Mouse (Mus musculus): ENCODE measurements around the gene Susd1. TPM values are rescaled to one million over a fixed set of nuclear protein-coding genes. Genes with fewer than 3 reads are reported as not detected.

The Susd1 gene
- polyA plus RNA-seq, 1 experiment from 2014 or later = 10.6 TPM

DNA sequence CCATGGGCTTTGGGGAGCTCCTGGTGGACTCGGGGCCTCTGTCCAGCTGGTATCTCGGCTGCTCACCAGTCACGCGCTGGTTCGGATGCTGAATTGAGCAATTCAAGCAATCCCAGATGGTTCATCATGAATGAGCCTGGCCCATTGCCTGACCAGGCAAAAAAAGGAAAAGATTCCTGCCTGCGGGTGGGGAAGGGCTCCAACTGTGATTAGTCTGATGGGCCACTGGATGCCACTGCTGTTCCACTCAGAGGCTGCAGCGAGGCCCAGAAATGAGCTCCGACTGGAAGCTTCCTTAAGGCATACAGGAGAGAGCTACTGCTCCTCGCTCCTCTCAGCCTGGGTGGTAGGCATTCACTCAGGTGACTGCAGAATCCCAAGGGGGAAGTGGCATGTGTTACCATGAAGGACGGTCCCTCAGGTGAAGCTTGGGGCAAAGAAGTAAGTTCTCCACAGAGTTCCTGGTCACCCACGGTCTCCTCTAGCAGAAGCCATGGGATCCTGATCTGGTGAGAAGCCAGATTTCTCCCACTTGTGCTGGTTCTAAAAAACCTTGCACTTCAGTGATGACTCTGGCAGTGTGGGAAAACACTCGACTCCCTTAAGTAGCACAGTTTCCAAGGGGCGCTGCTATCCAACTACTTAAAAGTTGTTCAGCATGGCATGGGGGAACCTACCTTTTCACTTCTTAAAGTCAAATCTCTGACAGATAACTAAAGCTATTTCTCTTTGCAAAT is 57.3 kb downstream of the Susd1 start:
- H3K27me3 ChIP-seq (ENCODE audit: control insufficient read depth, insufficient read depth, low read depth, low read length) = no peaks in the 10 kb centered on the region
- no peak overlapping the region for H3K27ac ChIP-seq (ENCODE audit: low read length)
- ATAC-seq (ENCODE audit: low read depth) = no peak
- no peaks in the 10 kb centered on the region for H3K36me3 ChIP-seq (ENCODE audit: control insufficient read depth, insufficient read depth)
- no peak overlapping the region for H3K9ac ChIP-seq (ENCODE audit: low read depth, low read length)
- H3K4me2 ChIP-seq (ENCODE audit: low read depth, low read length) = no peak overlapping the region
- WGBS (ENCODE audit: insufficient replicate concordance) = 78% methylated on average over 13 of the region's 13 CpGs
- no peaks in the 10 kb centered on the region for H3K9me3 ChIP-seq (replicated peaks; ENCODE audit: control insufficient read depth, low read length)
- H3K4me1 ChIP-seq (ENCODE audit: control insufficient read depth, low read depth, low read length) = no peaks in the 10 kb centered on the region
- no peak overlapping the region for H3K4me3 ChIP-seq (ENCODE audit: low read depth, low read length)

DNA sequence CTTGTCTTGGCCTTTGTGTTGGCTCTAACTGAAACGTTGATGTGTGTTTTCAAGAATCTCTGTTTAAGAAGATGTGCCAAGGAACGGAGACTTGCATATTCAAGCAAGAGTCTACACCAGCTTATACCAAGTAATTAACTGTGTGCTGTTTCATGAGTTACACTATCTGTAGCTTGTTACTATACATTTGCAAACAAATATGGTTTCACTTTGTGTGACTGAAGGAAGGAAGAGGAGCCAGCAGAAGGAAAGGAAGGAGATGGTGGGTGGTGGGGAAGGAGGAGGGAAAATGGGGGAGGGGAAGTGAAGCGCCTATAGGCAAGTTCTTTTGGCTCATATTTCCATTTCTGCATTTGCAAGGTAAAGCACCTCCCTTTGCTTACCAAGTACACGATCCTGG is 58.0 kb downstream of the Susd1 start:
- H3K4me2 ChIP-seq (ENCODE audit: low read depth, low read length) = no peak overlapping the region
- H3K4me3 ChIP-seq (ENCODE audit: low read depth, low read length) = no peak overlapping the region
- H3K9ac ChIP-seq (ENCODE audit: low read depth, low read length) = no peak overlapping the region
- H3K4me1 ChIP-seq (ENCODE audit: control insufficient read depth, low read depth, low read length) = no peaks in the 10 kb centered on the region
- WGBS (ENCODE audit: insufficient replicate concordance) = 68% methylated on average over 4 of the region's 4 CpGs
- ATAC-seq (ENCODE audit: low read depth) = no peak
- no peaks in the 10 kb centered on the region for H3K27me3 ChIP-seq (ENCODE audit: control insufficient read depth, insufficient read depth, low read depth, low read length)
- H3K27ac ChIP-seq (ENCODE audit: low read length) = no peak overlapping the region
- H3K36me3 ChIP-seq (ENCODE audit: control insufficient read depth, insufficient read depth) = no peaks in the 10 kb centered on the region
- H3K9me3 ChIP-seq (replicated peaks; ENCODE audit: control insufficient read depth, low read length) = no peaks in the 10 kb centered on the region

DNA sequence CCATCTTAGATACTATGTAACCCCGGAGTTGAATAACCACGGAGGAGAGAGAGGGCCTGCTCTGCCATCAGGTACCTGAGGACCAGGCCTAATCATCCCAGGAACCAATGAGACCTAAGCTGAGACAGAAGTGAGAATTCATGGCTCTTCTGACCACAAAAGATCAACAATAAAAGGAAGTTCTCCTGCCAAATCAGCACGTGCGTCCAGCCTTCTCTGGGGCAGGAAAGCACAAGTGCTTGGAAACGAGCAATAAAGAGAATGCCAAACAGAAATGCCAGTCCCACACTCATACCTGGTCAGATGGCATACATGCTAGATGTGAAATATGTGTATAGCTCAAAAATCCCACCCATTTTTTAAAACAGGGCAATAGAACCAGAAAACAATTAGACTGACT is 58.6 kb downstream of the Susd1 start:
- H3K4me3 ChIP-seq (ENCODE audit: low read depth, low read length) = no peak overlapping the region
- H3K27ac ChIP-seq (ENCODE audit: low read length) = no peak overlapping the region
- no peak overlapping the region for H3K4me2 ChIP-seq (ENCODE audit: low read depth, low read length)
- H3K9ac ChIP-seq (ENCODE audit: low read depth, low read length) = no peak overlapping the region
- no peak for ATAC-seq (ENCODE audit: low read depth)
- no peaks in the 10 kb centered on the region for H3K4me1 ChIP-seq (ENCODE audit: control insufficient read depth, low read depth, low read length)
- no peaks in the 10 kb centered on the region for H3K9me3 ChIP-seq (replicated peaks; ENCODE audit: control insufficient read depth, low read length)
- WGBS (ENCODE audit: insufficient replicate concordance) = 64% methylated on average over 5 of the region's 5 CpGs
- H3K27me3 ChIP-seq (ENCODE audit: control insufficient read depth, insufficient read depth, low read depth, low read length) = no peaks in the 10 kb centered on the region
- no peaks in the 10 kb centered on the region for H3K36me3 ChIP-seq (ENCODE audit: control insufficient read depth, insufficient read depth)

DNA sequence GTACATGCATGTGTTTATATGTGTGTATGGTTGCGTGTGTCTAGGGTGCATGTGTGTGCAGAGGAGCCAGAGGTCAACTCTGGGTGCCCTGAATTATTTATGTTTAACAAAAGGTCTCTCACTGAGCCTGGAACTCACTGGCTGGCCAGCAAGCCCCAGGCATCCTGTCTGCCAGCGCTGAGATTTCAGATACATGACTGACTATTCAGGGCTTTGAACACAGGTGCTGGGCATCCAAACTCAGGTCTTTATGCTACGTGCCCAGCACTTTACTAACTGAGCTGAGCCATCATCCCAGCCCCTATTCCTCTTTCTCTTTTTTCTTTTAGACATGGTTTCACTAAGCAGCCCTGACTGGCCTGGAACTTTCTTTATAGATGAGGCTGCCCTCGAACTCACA is 59.8 kb downstream of the Susd1 start:
- no peaks in the 10 kb centered on the region for H3K27me3 ChIP-seq (ENCODE audit: control insufficient read depth, insufficient read depth, low read depth, low read length)
- WGBS (ENCODE audit: insufficient replicate concordance) = 70% methylated on average over 4 of the region's 4 CpGs

DNA sequence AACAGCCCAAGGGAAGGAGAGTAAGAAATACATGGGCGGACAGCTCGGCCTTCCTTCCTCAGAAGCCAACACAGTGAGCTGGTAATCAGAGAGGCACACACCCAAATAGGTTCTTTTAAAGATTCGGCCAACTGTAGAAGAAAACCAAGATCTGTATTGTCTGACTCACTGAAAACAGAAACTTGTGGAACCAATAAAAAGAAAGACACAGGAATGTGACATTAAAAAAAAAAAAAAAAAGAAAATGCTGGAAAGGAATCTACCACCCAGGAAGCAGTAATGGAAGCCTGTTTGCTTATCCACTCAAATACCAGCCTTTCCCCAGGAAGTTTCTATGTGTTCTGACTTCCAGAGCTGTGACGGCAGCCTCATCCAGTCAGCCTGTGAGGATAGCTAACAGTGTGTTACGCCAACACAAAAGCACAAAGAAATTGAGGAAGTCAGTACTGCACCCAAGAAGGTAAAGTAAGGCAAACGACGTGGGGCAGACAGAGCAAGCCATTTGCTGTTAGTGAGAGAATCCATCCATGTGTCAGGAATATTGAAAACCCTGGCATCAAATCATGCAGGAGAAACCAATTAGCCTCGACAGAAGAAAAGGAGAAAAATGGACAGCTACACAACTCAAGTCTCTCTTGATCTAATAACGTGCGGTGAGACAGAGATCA is 64.0 kb downstream of the Susd1 start:
- Histone ChIP-seq H3K36me3 (ENCODE audit: control insufficient read depth, insufficient read depth) (no peaks in the 10 kb centered on the region; the same call in 1 of the 2 replicates), H3K4me1 (ENCODE audit: control insufficient read depth, low read depth, low read length) (no peaks in the 10 kb centered on the region), H3K9me3 (replicated peaks; ENCODE audit: control insufficient read depth, low read length) (no peaks in the 10 kb centered on the region), H3K9ac (ENCODE audit: low read depth, low read length) (no peak overlapping the region), H3K27ac (ENCODE audit: low read length) (no peak overlapping the region), H3K27me3 (ENCODE audit: control insufficient read depth, insufficient read depth, low read depth, low read length) (no peaks in the 10 kb centered on the region), H3K4me2 (ENCODE audit: low read depth, low read length) (no peak overlapping the region), H3K4me3 (ENCODE audit: low read depth, low read length) (no peak overlapping the region)
- 71% methylated on average over 10 of the region's 10 CpGs for WGBS (ENCODE audit: insufficient replicate concordance)
- no peak for ATAC-seq (ENCODE audit: low read depth)

More for the DNA sequence above, 59.8 kb downstream of the Susd1 start:
- Histone ChIP-seq H3K9me3 (replicated peaks; ENCODE audit: control insufficient read depth, low read length) (no peaks in the 10 kb centered on the region), H3K4me2 (ENCODE audit: low read depth, low read length) (no peak overlapping the region), H3K9ac (ENCODE audit: low read depth, low read length) (no peak overlapping the region), H3K4me1 (ENCODE audit: control insufficient read depth, low read depth, low read length) (no peaks in the 10 kb centered on the region), H3K27ac (ENCODE audit: low read length) (no peak overlapping the region), H3K4me3 (ENCODE audit: low read depth, low read length) (no peak overlapping the region), H3K36me3 (ENCODE audit: control insufficient read depth, insufficient read depth) (no peaks in the 10 kb centered on the region)
- ATAC-seq (ENCODE audit: low read depth) = no peak

DNA sequence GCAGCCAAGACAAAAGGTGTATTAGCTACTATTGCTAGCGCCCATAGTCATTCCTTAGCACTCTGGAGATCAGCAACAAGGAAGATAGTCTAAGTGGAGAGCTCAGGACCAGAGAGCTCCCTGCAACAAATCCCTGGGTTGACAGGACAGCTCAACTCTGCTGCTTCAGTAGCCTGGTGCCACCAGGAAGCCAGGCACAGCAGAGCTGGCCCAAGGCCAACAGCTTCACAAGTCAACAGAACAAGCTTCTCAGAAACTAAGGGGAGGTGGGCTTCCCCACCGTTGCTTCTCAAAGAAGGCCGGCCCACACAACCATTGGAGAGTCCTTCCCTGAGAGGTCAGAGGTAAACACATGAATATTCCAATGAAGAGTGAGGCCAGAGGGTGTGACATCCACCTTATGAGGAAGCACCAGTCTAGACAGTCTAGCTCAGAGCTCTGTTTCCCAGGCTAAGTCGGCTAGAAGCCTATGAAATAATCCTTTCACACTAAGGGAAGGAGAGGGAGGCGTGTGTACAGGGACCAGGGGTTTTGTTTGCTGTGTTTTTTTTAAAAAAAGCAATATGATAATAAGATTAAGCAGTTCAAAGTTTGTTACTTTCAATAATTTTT is 65.8 kb downstream of the Susd1 start:
- no peak for ATAC-seq (ENCODE audit: low read depth)
- WGBS (ENCODE audit: insufficient replicate concordance) = 68% methylated on average over 5 of the region's 5 CpGs
- H3K9ac ChIP-seq (ENCODE audit: low read depth, low read length) = no peak overlapping the region
- H3K4me3 ChIP-seq (ENCODE audit: low read depth, low read length) = no peak overlapping the region
- H3K4me2 ChIP-seq (ENCODE audit: low read depth, low read length) = no peak overlapping the region
- no peaks in the 10 kb centered on the region for H3K4me1 ChIP-seq (ENCODE audit: control insufficient read depth, low read depth, low read length)
- H3K27me3 ChIP-seq (ENCODE audit: control insufficient read depth, insufficient read depth, low read depth, low read length) = no peaks in the 10 kb centered on the region
- no peak overlapping the region for H3K27ac ChIP-seq (ENCODE audit: low read length)
- H3K36me3 ChIP-seq (ENCODE audit: control insufficient read depth, insufficient read depth) = no peaks in the 10 kb centered on the region; the same call in 1 of the 2 replicates
- no peaks in the 10 kb centered on the region for H3K9me3 ChIP-seq (replicated peaks; ENCODE audit: control insufficient read depth, low read length)

DNA sequence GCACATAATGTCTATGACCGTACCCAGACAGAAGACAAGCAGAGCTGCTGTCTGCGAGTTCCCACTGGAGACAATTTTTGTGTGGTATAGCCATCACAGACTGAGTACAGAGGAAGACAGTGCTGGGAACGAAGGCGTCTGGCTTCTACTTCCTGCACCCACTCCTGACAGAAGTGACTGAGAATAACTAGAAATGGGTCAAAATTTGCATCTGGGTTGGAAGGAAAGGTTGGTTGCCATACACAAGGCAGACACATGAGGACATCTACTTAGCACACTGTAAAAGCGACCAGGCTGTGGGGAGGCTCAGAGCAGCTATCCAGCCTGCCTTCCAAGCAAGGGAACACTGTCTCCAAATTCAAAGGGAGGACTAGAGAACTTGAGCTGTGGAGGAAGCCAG is 66.5 kb downstream of the Susd1 start:
- Histone ChIP-seq H3K36me3 (ENCODE audit: control insufficient read depth, insufficient read depth) (no peaks in the 10 kb centered on the region; the same call in 1 of the 2 replicates), H3K9me3 (replicated peaks; ENCODE audit: control insufficient read depth, low read length) (no peaks in the 10 kb centered on the region), H3K4me3 (ENCODE audit: low read depth, low read length) (no peak overlapping the region), H3K27me3 (ENCODE audit: control insufficient read depth, insufficient read depth, low read depth, low read length) (no peaks in the 10 kb centered on the region), H3K9ac (ENCODE audit: low read depth, low read length) (no peak overlapping the region), H3K4me1 (ENCODE audit: control insufficient read depth, low read depth, low read length) (no peaks in the 10 kb centered on the region), H3K4me2 (ENCODE audit: low read depth, low read length) (no peak overlapping the region), H3K27ac (ENCODE audit: low read length) (no peak overlapping the region)
- ATAC-seq (ENCODE audit: low read depth) = no peak
- WGBS (ENCODE audit: insufficient replicate concordance) = 77% methylated on average over 5 of the region's 5 CpGs

DNA sequence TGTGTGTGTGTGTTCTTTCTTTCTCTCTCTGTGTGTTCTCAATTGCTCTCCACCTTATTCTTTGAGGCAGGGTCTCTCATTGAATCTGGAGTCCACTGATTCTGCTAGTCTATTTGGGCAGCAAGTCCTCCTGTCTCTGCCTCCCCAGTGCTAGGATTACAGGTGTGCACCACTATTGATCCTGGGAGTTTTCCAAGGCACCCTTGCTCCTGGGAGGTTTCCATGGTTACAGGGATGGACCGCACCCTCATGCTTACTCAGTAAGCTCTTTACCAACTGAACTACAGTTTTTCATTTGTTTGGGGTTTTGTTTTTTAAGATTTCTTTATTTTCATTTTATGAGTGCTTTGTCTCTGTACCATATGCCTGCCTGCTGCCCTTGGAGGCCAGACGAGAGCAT is 68.5 kb downstream of the Susd1 start:
- no peak overlapping the region for H3K4me3 ChIP-seq (ENCODE audit: low read depth, low read length)
- no peak overlapping the region for H3K4me2 ChIP-seq (ENCODE audit: low read depth, low read length)
- no peaks in the 10 kb centered on the region for H3K27me3 ChIP-seq (ENCODE audit: control insufficient read depth, insufficient read depth, low read depth, low read length)
- H3K36me3 ChIP-seq (ENCODE audit: control insufficient read depth, insufficient read depth) = no peaks in the 10 kb centered on the region; the same call in 1 of the 2 replicates
- H3K27ac ChIP-seq (ENCODE audit: low read length) = no peak overlapping the region
- H3K4me1 ChIP-seq (ENCODE audit: control insufficient read depth, low read depth, low read length) = peaks cover under 1% of the 10 kb centered on the region; the same call in 1 of the 2 replicates
- no peaks in the 10 kb centered on the region for H3K9me3 ChIP-seq (replicated peaks; ENCODE audit: control insufficient read depth, low read length)
- no peak overlapping the region for H3K9ac ChIP-seq (ENCODE audit: low read depth, low read length)
- ATAC-seq (ENCODE audit: low read depth) = no peak
- WGBS (ENCODE audit: insufficient replicate concordance) = 76% methylated on average over 2 of the region's 2 CpGs

DNA sequence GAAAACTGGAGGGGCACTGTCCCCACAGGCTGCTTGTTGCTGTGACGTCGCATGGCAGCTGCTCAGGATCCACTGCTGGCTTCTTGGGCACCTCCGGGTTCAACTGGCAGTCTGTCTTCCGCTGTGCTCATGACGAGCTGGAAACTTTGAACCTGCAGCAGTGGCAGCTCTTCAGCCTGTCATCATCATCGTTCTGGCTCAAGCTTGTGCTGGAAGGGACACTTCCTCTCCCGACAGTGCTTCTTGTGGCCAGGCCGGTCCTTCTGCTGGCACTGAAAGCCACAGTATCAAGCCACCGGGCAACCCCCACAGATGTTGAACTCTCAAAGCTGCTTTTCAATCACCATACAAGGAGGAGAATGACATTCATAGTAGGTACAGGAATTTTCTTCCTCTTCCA is 70.3 kb downstream of the Susd1 start:
- Histone ChIP-seq H3K4me1 (ENCODE audit: control insufficient read depth, low read depth, low read length) (peaks cover 13% of the 10 kb centered on the region), H3K27me3 (ENCODE audit: control insufficient read depth, insufficient read depth, low read depth, low read length) (no peaks in the 10 kb centered on the region), H3K4me2 (ENCODE audit: low read depth, low read length) (no peak overlapping the region), H3K9ac (ENCODE audit: low read depth, low read length) (no peak overlapping the region), H3K27ac (ENCODE audit: low read length) (no peak overlapping the region), H3K36me3 (ENCODE audit: control insufficient read depth, insufficient read depth) (no peaks in the 10 kb centered on the region; the same call in 1 of the 2 replicates), H3K9me3 (replicated peaks; ENCODE audit: control insufficient read depth, low read length) (no peaks in the 10 kb centered on the region), H3K4me3 (ENCODE audit: low read depth, low read length) (no peak overlapping the region)
- 73% methylated on average over 9 of the region's 9 CpGs for WGBS (ENCODE audit: insufficient replicate concordance)
- no peak for ATAC-seq (ENCODE audit: low read depth)

Data from liver, embryonic 16.5 days (tissue).